Mouse (Mus musculus): ENCODE results near the gene Tspan9.

Gene Tspan9

DNA sequence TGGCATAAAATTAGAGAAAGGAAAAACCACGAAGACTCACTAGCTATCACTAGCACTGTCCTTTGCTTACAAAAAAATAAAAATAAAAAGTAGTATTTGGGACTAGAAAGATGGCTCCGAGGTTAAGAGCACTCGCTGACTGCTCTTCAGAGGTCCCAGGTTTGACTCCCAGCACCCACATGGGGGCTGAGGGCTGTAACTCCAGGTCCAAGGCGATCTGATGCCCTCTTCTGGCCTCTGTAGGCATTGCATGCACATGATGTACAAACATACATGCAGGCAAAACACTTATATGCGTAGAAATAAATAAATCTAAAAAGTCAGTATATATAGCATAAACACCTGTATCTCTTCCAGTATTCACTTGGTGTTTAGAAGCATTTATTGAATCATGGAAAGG, 43.5 kb downstream of the Tspan9 start:
- DNase-seq, result no peak

GRCm38 (mm10) chr6:128099190-128099589, 44.2 kb downstream of the Tspan9 start:
- DNase-seq, result no peak

GRCm38 (mm10) chr6:128096521-128096920, 46.9 kb downstream of the Tspan9 start:
- no peak for DNase-seq

DNA sequence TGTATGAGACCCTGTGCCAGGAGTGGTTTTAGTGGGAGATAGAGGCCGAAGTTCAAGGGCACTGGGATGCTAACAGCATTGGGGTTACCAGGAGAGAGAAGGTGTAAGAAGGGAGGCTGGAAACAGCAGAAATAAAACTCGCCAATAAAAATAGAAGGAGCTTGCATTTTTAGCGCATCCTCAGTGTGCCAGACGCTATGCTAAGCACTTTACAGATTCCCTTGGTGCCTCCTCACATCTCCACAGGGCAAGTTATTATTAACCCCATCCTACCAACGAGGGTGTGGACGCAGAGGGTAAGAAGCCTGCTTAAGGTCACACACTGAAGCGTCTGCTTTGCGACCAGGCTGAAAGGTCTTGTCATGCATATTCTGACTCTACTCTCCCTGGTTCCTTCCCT, 47.5 kb downstream of the Tspan9 start:
- DNase-seq, result no peak

- no peak for DNase-seq
These were observed 48.3 kb downstream of the Tspan9 start for GRCm38 (mm10) chr6:128095131-128095530.

GRCm38 (mm10) chr6:128093856-128094628, 49.4 kb downstream of the Tspan9 start:
- no peak for DNase-seq

DNA sequence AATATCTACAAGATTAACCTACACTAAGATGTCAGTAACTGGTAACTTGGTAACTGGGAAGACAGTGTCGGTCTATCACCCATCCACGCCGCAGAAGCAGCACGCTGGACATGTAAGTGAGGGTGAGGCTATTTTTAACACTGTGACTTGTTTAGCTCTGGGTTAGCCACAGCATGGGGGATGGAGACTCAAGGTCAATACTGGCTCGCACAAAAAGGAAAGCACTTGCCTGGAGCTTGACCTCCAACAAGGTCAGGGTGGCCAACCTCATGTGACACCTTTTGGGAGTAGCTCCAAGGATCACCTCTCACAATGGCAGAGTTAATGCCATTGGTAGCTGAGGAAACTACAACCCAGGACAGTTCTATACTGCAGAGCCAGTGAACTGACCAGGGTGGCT, 50.8 kb downstream of the Tspan9 start:
- no peak for DNase-seq

DNA sequence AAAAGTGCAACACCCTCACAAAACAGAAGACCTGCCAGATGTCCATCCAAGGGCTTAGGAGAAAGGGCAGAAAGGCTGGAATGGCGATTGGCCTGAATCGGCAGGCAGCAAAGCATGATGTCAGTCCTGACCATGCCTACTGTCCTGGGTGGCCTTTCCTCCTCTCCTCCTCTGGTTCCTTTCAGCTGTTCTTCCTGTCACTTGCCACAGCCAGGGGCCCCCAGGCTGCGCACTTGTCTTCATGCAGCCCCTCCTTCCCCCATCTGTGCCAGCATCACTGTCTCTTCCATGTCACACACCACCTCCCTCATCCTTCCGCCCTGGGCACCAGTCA, 51.6 kb downstream of the Tspan9 start:
- DNase-seq, result no peak

- peak in 1 of 2 experiments; percentile 18 for DNase-seq
These were observed 52.2 kb downstream of the Tspan9 start for GRCm38 (mm10) chr6:128090985-128091832.

- no peak for DNase-seq
These were observed 53.4 kb downstream of the Tspan9 start for GRCm38 (mm10) chr6:128089770-128090702.

GRCm38 (mm10) chr6:128088746-128089523, 54.5 kb downstream of the Tspan9 start:
- no peak for DNase-seq

DNA sequence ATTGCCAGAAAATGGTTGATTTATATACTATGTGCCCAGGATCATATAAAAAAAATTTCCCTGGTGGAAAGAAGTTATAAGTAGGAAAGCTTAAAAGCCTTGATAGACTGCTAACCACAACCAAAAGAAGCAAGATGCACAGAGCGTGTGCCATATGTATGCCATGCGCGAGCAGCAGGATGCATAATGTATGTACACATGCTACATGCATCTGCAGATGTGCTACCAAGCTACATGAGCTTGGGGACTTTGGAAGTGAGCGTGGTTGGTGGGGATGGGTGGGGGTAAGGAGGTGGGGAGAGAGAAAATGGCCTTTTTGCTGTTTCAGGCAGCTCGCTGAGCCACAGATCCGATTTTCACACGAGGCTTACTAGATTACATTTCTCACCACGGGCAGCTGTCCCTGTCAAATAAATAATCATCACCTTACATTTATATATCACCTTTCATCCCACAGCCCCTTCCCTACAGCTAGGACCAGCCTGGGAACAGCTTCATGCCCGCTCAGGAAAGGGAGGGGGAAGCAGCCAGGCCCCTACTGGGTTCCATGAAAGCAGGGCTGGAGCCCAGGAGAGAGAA, 57.8 kb downstream of the Tspan9 start:
- no peak for DNase-seq

DNA sequence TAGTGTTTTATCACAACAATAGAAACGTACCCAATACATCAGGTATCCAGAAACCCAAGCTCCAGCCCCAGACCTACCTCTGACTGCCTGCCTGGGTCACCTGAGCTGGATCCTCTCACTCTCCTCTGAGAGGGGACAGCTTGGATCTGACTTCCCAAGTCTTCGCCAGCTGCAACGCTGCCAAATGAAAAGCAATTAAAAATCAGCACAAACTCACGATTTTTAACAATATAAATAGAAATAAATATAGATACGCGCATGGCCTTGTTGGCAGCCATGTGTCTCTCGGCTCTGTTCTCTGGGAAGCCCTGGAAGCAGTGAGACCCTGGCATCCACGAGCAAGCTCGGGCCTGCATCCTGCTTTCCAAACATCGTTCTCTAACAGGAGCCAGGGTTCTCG, 60.1 kb downstream of the Tspan9 start:
- no peak for DNase-seq

DNA sequence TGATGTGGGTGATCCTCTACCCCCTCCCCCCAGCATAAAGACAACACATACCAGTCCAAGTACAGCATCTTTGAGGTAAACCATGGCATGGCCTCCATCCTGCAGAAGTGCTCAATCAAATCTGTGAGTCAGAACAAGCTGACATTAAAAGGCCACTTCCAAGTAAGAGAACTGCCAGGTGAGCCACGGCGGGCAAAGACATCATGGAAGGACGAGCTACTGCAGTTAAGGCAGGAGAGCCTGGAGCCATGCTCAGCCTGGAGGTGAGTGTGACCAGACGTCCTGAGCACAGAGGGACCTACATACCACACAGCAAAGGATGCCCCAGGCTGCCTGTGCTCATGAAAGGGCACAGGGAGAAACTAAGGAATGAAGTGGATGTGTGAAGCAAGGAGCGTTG, 61.6 kb downstream of the Tspan9 start:
- no peak for DNase-seq

DNA sequence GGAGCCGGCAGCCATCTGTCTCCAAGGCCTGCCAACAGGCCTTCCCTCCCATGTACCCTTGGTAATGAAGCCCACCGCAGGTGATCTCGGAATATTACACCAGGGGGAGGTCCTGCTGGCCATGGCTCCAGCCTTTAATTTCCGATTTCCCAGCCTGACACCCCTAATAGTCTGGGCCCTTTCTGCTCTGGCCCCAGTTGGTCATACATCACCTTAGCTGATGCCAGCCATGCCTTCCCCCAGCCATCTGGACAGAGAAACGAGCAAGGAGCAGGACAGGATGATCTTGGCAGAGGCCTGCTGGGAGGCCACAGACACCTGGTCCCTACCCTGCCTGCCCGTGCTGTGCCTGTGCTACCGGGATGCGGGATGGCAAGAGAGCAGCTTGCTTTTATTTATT, 62.1 kb downstream of the Tspan9 start:
- DNase-seq, result no peak

DNA sequence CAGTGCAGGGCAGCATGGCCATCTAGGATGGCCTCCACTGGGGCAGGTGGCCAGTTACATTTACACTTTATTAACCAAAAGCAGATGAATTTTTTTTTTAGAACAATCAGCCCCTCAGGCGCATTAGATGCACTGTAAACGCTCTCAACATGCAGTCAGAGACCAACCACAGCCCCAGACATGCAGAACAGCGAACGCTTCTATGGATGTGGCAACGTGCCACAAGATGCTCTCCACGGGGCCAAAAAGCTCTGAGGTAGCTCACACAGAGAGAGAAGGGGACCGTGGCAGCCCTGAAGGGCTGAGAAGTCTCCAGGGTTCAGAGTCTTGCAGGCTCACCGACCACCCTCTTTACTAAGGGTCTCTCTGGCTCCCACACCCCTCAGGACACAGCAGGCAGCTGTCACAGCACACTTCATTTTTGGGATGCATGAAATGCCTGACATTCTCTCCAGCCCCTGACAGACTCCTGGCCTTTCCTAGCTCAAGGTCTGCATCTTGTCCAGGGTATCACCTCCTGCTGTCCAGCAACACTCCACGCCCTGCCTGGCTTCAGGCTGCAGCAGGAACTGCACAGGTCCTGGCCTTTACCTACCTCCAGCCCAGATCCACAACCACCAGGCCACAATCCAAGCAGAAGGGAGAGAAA, 63.7 kb downstream of the Tspan9 start:
- no peak for DNase-seq

GRCm38 (mm10) chr6:128078508-128078907, 64.9 kb downstream of the Tspan9 start:
- DNase-seq, result no peak

DNA sequence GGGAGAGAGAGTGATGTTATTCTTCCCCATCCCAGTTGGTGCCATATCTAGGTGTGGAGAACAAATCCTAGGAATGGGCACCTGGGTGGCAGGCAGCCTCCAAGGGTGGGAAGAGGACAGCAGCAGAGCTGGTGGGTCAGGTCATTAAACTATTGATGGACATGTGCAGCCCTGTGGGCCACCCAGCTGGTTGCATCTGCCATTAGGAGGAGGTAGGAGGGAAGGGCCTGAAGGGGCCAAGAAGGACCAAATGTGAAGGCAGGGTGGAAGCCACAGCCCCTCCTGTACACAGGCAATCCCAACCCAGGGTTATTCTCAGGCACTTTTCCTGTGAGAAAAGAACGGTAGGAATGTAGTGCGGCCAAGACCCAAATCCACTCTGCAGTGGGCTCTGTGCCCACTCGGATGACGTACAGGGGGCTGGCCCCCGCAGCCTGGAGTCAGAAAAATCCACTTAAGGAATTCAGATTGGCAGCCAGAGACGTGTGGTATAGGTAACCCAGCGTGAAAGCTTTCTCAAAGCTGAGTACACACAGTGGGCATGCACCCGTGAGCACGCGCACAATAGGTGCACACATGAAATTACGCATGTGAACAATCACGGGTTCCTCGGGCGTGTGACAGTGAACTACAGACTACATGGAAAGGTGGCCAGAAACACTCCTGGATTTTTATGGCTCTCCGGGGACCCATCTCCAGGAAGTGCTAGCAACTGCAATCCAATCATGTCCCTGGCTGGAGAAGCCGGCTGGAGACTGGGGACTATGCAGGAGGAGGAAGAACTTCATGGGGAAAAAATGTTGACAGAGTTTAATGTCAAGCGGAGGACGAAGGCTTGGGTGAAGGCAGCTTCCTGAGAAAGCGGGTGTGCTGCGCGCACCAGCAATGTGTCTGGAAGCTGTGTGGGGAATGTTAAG, 67.0 kb downstream of the Tspan9 start:
- DNase-seq, result no peak

- no peak for DNase-seq
These were observed 67.9 kb downstream of the Tspan9 start for GRCm38 (mm10) chr6:128075453-128076003.

All from spleen, adult 18-20 months (tissue).